Mouse (Mus musculus) fibroblast of lung, adult 2 months (primary cell): ENCODE data around the gene Rtn4ip1.
A peak's percentile ranks its signal among the peaks of the same experiment; 100 is the strongest.
"Not testable (repeated sequence)": the region's sequence is repeated elsewhere in the genome, so short reads cannot be mapped to it uniquely, and the experiment has no call there.

Experiments
- DNase-seq: peaks from one replicate; pipeline ENCODE4 v3.0.0-alpha.2; 2011; ENCODE audit warnings: low read depth

Gene Rtn4ip1

GRCm38 (mm10) chr10:43901578-43902194 is at the start of gene Rtn4ip1, which contains the start of gene Qrsl1:
Gene Rtn4ip1, plus strand, starts transcription at chr10:43901807.
Gene Qrsl1, minus strand, starts transcription at chr10:43901745.
- DNase-seq, result peak; percentile 74

DNA sequence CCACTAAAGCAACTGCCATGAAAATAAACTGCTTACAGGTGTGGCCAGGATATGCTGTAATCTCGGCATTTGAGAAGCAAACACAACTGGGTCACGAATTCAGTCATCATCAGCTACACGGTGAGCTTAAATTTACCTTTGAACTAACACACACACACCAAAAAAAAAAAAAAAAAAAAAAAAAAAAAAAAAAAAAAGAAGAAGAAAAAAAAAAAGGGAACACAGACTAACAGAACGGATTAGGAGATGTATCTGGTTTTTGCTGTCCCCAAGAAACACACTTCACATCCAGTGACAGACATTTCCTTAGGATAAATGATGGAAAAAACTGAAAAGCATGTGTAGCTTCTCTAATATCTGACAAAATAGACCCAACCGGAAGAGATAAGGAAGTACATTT is 49.7 kb upstream of the Rtn4ip1 start:
- no peak for DNase-seq

DNA sequence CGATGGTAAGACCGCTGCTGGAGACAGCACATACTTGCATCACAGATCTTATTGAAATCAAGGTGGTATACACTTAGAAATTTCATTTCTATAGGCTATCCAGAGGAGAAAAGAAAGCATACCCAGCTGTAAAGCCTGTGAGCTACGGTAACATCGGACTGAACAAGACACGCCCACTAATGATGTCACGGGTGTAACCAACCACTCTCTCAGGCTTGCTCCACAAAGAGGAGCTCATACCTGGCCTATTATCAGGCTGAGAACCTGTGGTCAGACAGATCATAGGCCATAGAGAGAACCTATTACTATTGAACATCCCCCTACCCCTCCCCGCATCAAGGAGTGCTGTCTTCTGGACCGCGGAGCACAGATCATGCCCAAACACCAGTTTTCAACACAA is 45.7 kb upstream of the Rtn4ip1 start:
- DNase-seq, result no peak

GRCm38 (mm10) chr10:43856351-43856750 is 45.3 kb upstream of the Rtn4ip1 start:
- no peak for DNase-seq

GRCm38 (mm10) chr10:43870752-43871151 is 30.9 kb upstream of the Rtn4ip1 start:
- DNase-seq, result no peak

GRCm38 (mm10) chr10:43871458-43871857 is 30.1 kb upstream of the Rtn4ip1 start:
- no peak for DNase-seq

GRCm38 (mm10) chr10:43887676-43888075 is 13.9 kb upstream of the Rtn4ip1 start:
- DNase-seq, result no peak

DNA sequence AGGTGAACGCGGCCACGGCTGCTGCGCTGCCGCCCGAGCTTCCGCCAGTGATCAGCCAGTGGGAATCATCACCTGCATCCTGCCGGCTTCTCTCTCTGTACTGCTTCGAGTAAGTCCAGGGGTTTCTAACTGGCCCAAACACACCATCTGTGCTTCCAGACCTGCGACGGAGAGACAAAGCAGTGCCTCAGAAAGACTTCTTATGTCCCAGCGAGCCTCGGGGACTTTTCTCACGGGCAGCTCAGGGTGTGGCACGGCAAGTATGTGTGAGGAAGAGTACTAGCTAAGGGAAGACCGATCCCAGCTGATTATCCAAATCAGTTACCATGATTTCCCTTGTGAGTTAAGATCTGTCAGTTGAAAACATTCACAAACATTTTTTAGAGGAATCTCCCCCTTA is 12.6 kb upstream of the Rtn4ip1 start:
- no peak for DNase-seq

DNA sequence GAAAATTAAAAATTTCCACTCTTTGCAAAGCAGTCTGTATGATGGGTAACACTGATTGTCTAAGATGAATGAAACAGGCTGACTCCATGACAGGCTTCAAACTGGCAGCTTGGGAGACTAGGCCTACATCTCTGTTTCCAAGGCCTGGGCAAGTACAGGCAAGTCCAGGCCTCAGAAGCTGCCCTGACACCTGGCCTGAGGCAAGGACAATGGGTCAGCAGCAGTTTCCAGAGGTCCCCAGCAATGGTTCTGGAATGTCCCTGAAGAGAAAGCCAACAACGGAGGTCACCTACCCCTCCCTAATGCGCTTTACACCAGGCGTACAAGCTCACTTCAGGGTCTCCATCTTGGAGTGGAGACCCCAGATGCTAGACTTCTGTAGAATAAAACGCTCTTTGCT is 8.6 kb upstream of the Rtn4ip1 start:
- no peak for DNase-seq

DNA sequence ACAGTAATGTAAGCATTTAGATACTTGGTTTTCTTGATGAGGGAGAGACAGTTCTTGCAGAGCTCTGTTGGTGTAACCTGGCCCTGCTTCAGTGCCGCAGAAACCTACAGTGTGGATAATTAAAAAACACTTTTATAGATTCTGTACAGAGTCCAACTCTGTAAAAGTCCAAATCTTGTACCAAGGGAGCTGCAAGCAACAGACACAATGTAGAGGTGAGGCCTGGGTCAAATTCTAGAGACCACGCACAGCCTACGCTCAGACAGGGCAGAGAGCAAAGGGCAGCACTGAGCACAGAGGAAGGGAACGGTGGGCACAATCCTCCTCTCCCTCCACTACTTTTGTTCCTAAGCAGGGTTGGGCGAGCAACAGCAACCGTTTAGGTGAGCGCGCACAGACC is 5.5 kb upstream of the Rtn4ip1 start:
- no peak for DNase-seq

DNA sequence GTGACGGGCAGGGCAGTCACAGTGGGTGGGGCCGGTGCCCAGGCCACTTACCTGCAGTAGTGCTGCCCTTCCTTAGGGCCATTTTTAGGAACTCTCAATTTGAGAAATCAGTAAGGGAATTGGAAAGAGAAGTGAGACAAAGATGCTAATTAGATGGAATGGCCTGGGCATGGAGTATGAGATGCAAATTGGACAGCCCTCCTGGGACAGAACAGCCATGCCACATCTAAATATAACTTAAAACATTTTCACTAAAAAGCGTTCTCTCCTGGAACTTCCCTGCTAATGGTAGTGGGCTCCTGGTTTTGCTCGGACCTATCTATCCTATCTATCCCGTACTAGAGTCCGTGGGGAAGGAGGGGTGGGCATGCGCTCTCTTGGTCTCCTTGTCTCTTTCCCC is 3.3 kb upstream of the Rtn4ip1 start:
- DNase-seq, result no peak

DNA sequence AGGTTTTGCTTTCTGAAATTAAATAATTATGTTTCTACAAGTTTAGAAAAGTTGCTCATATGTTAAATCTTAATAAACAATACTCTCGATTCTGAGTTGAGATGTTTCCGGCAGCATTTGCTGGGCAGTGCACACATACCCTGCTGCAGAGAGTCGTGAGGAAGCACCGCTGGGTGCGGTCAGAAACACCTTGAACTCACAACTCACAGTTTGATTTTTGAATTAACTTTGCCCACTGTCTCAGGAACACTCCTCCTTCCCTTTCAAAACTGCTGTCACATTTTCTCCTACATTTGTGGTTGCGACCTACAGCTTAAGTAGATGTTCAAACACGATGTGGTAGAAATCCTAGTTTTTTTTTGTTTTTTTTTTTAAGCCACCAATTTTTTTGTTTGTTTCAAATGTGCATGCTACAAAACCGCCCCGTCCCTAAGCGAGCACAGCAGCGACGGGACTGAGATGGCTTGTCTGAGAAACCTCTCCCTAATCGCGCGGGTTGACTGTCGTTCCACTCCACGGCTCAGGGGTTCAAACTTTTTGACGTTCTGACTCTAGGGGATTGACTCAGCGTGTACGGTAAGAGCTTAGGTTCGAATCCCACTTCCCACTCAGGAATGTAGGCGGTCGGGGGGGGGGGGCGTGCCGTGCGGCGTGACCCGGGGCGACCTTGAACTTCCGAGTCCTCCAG is 580 bp upstream of the Rtn4ip1 start:
- DNase-seq, result peak; percentile 10

DNA sequence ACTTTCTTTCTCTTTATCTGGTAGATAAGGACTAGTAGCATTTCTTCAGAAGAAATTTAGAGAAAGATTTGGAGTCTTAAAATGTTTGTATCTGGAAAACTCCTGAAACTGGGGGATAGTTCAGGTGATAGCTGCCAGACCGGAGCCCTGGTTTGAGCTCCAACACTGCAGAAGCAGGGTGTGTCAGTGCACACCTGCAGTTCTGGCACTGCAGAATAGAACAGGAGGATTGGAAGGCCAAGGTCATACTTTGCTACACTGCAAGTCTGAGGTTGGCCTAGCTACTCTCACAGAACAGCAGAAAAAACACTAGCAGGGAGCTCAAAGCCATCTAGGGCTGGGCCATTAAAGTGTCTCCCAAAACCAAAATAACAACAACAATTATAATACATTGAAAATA is 3.0 kb downstream of the Rtn4ip1 start:
- no peak for DNase-seq

DNA sequence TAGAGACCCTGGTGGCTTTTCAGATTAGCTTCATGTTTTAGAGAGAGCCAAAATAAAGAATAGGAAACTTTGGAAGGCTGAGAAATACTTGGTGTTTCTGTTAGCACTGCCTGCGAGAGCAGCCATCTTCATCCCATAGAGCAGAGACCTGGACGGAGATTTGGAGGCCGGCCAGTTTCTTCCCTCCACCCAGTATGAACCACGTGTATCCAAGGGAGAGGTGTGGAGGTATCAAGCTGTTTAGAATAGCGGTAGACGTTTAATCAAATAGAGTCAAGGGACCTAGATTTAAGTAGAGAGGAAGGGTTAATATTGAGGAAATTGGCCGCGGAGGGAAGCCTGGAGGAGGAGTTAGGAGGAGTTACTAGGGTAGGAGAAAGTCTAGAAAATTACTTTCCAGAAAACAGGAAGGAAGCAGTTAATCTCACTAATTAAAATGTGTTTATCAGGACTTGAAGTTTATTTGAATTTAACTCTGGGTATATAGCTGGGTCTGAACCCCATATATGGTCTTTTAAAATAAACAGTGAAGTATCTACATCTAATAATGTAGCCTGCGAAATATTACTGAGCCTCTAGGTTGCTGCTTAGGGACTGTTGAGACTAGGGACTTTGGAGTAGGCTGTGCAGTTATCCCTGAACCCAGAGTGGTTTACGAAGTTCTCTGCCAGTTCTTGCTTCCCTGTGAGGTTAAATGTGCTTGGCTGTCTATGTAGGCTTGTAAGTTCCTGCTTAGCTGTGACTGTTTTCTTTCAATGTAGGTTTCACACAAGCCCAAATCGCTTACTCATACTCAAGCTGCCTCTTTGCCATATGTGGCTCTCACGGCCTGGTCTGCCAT is 8.6 kb downstream of the Rtn4ip1 start:
- DNase-seq, result no peak

DNA sequence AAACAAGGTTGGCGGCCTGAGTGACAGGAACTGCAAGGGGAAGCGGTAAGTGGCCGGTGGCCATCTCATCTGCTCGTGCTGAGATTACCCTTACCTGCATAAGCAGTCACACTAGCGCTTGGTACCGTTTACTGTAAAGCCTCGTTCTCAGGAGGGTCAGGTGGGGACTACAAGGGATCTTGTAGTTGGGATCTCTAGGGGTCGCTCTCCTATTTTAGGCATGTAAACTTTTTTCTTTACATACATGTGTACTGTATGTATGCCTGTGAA is 9.2 kb downstream of the Rtn4ip1 start:
- DNase-seq, result no peak

GRCm38 (mm10) chr10:43912236-43912635 is 10.6 kb downstream of the Rtn4ip1 start:
- no peak for DNase-seq

DNA sequence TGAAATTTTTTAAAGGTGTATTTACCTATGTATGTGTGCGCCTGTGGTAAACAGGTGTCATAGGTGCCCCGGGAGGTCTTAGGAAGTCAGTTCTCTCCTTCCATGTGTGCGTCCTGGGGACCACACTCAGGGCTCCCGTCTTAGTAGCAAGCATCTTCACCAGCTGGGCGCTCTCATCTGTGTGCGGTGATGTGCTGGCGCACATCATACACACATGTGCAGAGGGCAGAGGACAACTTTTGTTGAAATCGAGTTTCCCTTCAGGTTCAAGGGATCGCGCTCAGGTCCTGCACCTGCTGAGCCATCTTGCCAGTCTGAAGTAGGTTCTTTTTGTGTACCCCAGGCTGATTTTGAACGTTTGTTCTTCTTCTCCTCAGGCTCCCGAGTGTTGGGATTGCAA is 14.6 kb downstream of the Rtn4ip1 start:
- DNase-seq, result no peak

GRCm38 (mm10) chr10:43916737-43917136 is 15.1 kb downstream of the Rtn4ip1 start:
- no peak for DNase-seq

DNA sequence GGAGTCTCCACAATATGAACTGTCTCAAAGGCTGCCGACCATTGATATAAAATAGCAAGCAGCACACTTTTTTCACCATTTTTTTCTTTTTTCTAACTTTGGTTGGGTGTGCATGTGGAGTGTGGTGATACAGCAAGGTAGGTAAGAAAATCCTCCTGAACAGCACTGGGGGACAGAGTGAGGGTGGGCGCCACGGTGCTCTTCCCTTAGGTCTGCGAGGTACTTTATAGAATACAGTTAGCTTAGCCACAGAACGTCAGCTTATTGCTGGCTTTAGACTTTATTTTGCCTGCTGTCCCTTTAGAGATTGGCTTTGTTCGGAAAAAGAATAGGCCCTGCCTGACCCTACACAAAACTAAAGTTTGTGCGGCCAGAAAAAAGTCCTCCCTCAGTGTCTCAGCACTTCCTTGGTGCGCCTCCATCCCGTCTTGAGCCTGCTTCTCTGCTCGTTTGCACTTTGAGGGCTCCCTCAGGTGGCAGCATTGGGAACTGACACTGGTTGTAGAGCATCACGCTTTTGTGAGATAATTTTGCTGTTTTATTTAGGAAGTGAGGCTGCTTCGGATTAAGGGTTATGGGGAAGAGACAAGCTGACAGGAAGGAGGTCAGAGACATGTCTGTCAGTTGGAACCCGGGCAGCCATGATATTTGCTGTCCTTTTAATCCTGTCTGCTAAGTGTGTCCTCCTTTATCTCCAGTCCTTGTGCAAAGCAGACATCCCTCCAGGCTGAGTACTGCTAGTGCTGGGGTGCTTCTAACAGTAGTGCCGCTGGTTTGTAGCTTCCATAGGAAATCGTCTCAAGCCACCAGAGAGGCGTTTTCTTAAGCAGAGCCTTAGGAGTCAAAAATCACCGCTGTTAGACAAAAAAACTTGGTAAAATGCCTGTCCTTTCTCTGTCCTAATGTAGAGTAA is 17.3 kb downstream of the Rtn4ip1 start:
- peak; percentile 44 for DNase-seq

- no peak for DNase-seq
Observed at GRCm38 (mm10) chr10:43923096-43923495, 21.5 kb downstream of the Rtn4ip1 start.

DNA sequence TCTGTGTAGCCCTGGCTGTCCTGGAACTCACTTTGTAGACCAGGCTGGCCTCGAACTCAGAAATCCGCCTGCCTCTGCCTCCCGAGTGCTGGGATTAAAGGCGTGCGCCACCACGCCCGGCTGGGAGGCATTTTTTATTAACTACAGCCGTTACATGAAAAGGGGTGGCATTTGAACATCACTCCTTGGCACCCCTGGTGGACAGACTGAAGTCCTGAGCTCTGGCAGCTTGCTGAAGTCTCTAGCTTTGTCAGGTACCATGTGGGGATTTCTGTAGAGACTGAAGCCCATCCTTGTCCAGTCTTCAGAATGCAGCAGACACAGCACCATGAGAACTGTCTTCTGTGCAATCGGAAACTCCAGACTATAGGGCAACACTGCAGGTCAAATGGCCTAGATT is 24.2 kb downstream of the Rtn4ip1 start:
- DNase-seq, result not testable (repeated sequence)

GRCm38 (mm10) chr10:43927736-43928135 is 26.1 kb downstream of the Rtn4ip1 start:
- no peak for DNase-seq
